Mouse (Mus musculus): ENCODE measurements at regions not wholly inside any gene's neighbourhood (a gene's known extent, or its start where the extent isn't known, plus 50 kb on each side); places are given as distances from the start of the nearest gene placed in this dataset.

GRCm38 (mm10) chr10:17284858-17285257 lies 438.2 kb upstream of the Cited2 start:
- TF ChIP-seq POLR2A (IDR thresholded peaks at IDR 0.05; ENCODE audit: insufficient read depth, low read length) (no peak), EP300 (IDR thresholded peaks at IDR 0.05; ENCODE audit: insufficient read depth, low read depth, low read length) (no peak)

All from ES-Bruce4 (cell line).